Mouse (Mus musculus) liver, adult 2 months (tissue): ENCODE measurements around the gene Tmbim4. TPM values are rescaled to one million over a fixed set of nuclear protein-coding genes. Genes with fewer than 3 reads are reported as not detected.
"Not testable (repeated sequence)": the region's sequence is repeated elsewhere in the genome, so short reads cannot be mapped to it uniquely, and the experiment has no call there.

Experiments used
- DNase-seq: peaks from one replicate; pipeline ENCODE4 v3.0.0-alpha.2; 2011; ENCODE audit warnings: low read depth, low spot score; ENCODE audit errors: extremely low read depth
- H3K27ac ChIP-seq: fragments of 200-500 bp; replicated peaks from 2 replicates; pipeline ENCODE4 v1.5.1; 2012; ENCODE audit warnings: low read depth, mild to moderate bottlenecking, control low read depth, inconsistent platforms, low read length; ENCODE audit not compliant: insufficient read depth
- H3K27me3 ChIP-seq: fragments of 200-500 bp; 2 replicates; pipeline ENCODE4 v1.6.1; 2012; ENCODE audit warnings: mild to moderate bottlenecking, moderate library complexity, low read length, inconsistent platforms; ENCODE audit not compliant: control insufficient read depth, insufficient read depth
- H3K36me3 ChIP-seq: fragments of 200-500 bp; 2 replicates; pipeline ENCODE4 v1.6.1; 2012; ENCODE audit warnings: low read length, inconsistent platforms; ENCODE audit not compliant: control insufficient read depth, insufficient read depth
- H3K4me1 ChIP-seq: fragments of 200-500 bp; 2 replicates; pipeline ENCODE4 v1.6.1; 2011; ENCODE audit warnings: low read length; ENCODE audit not compliant: control insufficient read depth, insufficient read depth
- H3K4me3 ChIP-seq: fragments of 200-500 bp; 2 replicates; pipeline ENCODE4 v1.5.1; 2011; ENCODE audit warnings: low read depth, mild to moderate bottlenecking, control low read depth, low read length, moderate library complexity; ENCODE audit not compliant: insufficient read depth
- H3K79me2 ChIP-seq: fragments of 200-500 bp; 2 replicates; pipeline ENCODE4 v1.6.1; 2012; ENCODE audit warnings: inconsistent platforms, mild to moderate bottlenecking, low read length, moderate library complexity; ENCODE audit not compliant: control insufficient read depth, insufficient read depth
- H3K9ac ChIP-seq: fragments of 200-500 bp; 2 replicates; pipeline ENCODE4 v1.6.1; 2012; ENCODE audit warnings: low read depth, mild to moderate bottlenecking, control low read depth, inconsistent platforms, low read length
- CTCF ChIP-seq: fragments of 200-500 bp; IDR thresholded peaks from 2 replicates; pipeline ENCODE4 v1.5.1; 2011; ENCODE audit warnings: low read depth, low read length, control low read depth
- POLR2A ChIP-seq: fragments of 200-500 bp; IDR thresholded peaks from 2 replicates; pipeline ENCODE4 v1.6.1; 2011; ENCODE audit warnings: low read length, control low read depth; ENCODE audit not compliant: insufficient read depth; ENCODE audit errors: extremely low read depth
- WGBS: fragments of 180-500 bp; shearing (Covaris S2); methylation state at CpG from one replicate; pipeline ENCODE4 v1.1.7; 2018; 5-methylcytosine and 5-hydroxymethylcytosine counted together
- polyA plus RNA-seq: library from polyadenylated mRNA; depleted of rRNA; stranded (reverse); fragments of >200 nt; gene quantifications from 2 replicates; pipeline ENCODE4 v1.2.3, GENCODE M21; 2012
- total RNA-seq: library from RNA; depleted of rRNA; stranded (reverse); fragments of >200 nt; gene quantifications from 2 replicates; pipeline ENCODE4 v1.2.3, GENCODE M21; 2014

Gene Tmbim4
- total and polyA plus RNA-seq, 2 experiments: 97.6 to 346 TPM

- Histone ChIP-seq H3K4me3 (no peak overlapping the region), H3K36me3 (no peaks in the 10 kb centered on the region), H3K9ac (no peak overlapping the region), H3K79me2 (peaks cover 16% of the 10 kb centered on the region; the same call in 1 of the 2 replicates), H3K4me1 (peaks cover 5% of the 10 kb centered on the region), H3K27me3 (no peaks in the 10 kb centered on the region), H3K27ac (no peak overlapping the region)
- TF ChIP-seq POLR2A (no peak), CTCF (no peak)
- no peak for DNase-seq
- 79% methylated on average over 3 of the region's 3 CpGs for WGBS
Measured at GRCm38 (mm10) chr10:120210096-120210495, 8.7 kb downstream of the Tmbim4 start.

GRCm38 (mm10) chr10:120217099-120217498 is 15.7 kb downstream of the Tmbim4 start:
- H3K27ac ChIP-seq, H3K27me3 ChIP-seq, H3K4me1 ChIP-seq, DNase-seq, H3K9ac ChIP-seq, H3K4me3 ChIP-seq, H3K79me2 ChIP-seq: not testable (repeated sequence)
- peaks cover 28% of the 10 kb centered on the region for H3K36me3 ChIP-seq
- WGBS: 95% methylated on average over 1 of the region's 1 CpGs

- Histone ChIP-seq H3K27me3 (no peaks in the 10 kb centered on the region), H3K9ac (no peak overlapping the region), H3K4me3 (no peak overlapping the region), H3K36me3 (peaks cover 30% of the 10 kb centered on the region), H3K4me1 (no peaks in the 10 kb centered on the region), H3K27ac (no peak overlapping the region), H3K79me2 (no peaks in the 10 kb centered on the region)
- DNase-seq: no peak
- TF ChIP-seq POLR2A: no peak
- no peak for TF ChIP-seq CTCF
- 93% methylated on average over 10 of the region's 10 CpGs for WGBS
Measured at GRCm38 (mm10) chr10:120218996-120219395, 17.6 kb downstream of the Tmbim4 start.

GRCm38 (mm10) chr10:120219578-120220359 is 18.4 kb downstream of the Tmbim4 start:
- Histone ChIP-seq H3K4me1 (no peaks in the 10 kb centered on the region), H3K4me3 (no peak overlapping the region), H3K79me2 (no peaks in the 10 kb centered on the region), H3K27ac (no peak overlapping the region), H3K27me3 (no peaks in the 10 kb centered on the region), H3K9ac (no peak overlapping the region), H3K36me3 (peaks cover 32% of the 10 kb centered on the region)
- 67% methylated on average over 14 of the region's 14 CpGs for WGBS
- peak; percentile 29 for DNase-seq
- TF ChIP-seq POLR2A (no peak), CTCF (no peak)

GRCm38 (mm10) chr10:120220776-120221175 is 19.4 kb downstream of the Tmbim4 start:
- Histone ChIP-seq H3K36me3 (peaks cover 28% of the 10 kb centered on the region), H3K4me3 (no peak overlapping the region), H3K4me1 (no peaks in the 10 kb centered on the region), H3K79me2 (no peaks in the 10 kb centered on the region), H3K27me3 (no peaks in the 10 kb centered on the region), H3K9ac (no peak overlapping the region), H3K27ac (no peak overlapping the region; the same call in 1 of the 2 replicates)
- no peak for TF ChIP-seq CTCF
- no peak for TF ChIP-seq POLR2A
- WGBS: 68% methylated on average over 7 of the region's 7 CpGs
- DNase-seq: no peak

GRCm38 (mm10) chr10:120226871-120227661 is 25.7 kb downstream of the Tmbim4 start, which contains the start of gene Llph:
TSS of gene Llph (plus strand) at chr10:120227070.
- DNase-seq: peak; percentile 75
- no peaks in the 10 kb centered on the region for H3K27me3 ChIP-seq
- TF ChIP-seq CTCF: no peak
- peak; percentile 65; the same call in 1 of the 2 replicates for TF ChIP-seq POLR2A
- under 1% methylated on average over 57 of the region's 57 CpGs for WGBS
- H3K9ac ChIP-seq: peak within 1 kb of the TSS; percentile 88
- H3K36me3 ChIP-seq: peaks cover 23% of the 10 kb centered on the region
- peaks cover 11% of the 10 kb centered on the region; the same call in 1 of the 2 replicates for H3K79me2 ChIP-seq
- peak within 1 kb of the TSS; percentile 64 for H3K27ac ChIP-seq
- H3K4me1 ChIP-seq: peaks cover 2% of the 10 kb centered on the region; the same call in 1 of the 2 replicates
- H3K4me3 ChIP-seq: peak within 1 kb of the TSS; percentile 88
